Mouse (Mus musculus) limb, embryonic 14.5 days (tissue): ENCODE measurements around the gene Speg. TPM values are rescaled to one million over a fixed set of nuclear protein-coding genes. Genes with fewer than 3 reads are reported as not detected.

Experiments
- ATAC-seq: fragments of 200-750 bp; cut with Nextera tagmentation; 2 replicates; pipeline ENCODE4 v1.8.0; 2017; ENCODE audit warnings: low read depth, moderate number of reproducible peaks, moderate TSS enrichment; ENCODE audit not compliant: low FRiP score
- DNase-seq: peaks from one replicate; pipeline ENCODE4 v3.0.0-alpha.2; 2015; ENCODE audit warnings: low spot score
- H3K27ac ChIP-seq: fragments of 300-500 bp; sonication (generic); replicated peaks from 2 replicates; pipeline ENCODE4 v1.5.1; 2014; ENCODE audit warnings: low read depth, mild to moderate bottlenecking, low read length, moderate library complexity, mixed read lengths
- H3K27me3 ChIP-seq: fragments of 300-500 bp; sonication (generic); 2 replicates; pipeline ENCODE4 v1.6.1; 2014; ENCODE audit warnings: low read length, mixed read lengths; ENCODE audit not compliant: control insufficient read depth, insufficient read depth
- H3K36me3 ChIP-seq: fragments of 300-500 bp; sonication (generic); 2 replicates; pipeline ENCODE4 v1.6.1; 2014; ENCODE audit warnings: mild to moderate bottlenecking, low read length, moderate library complexity, mixed read lengths; ENCODE audit not compliant: control insufficient read depth, insufficient read depth
- H3K4me1 ChIP-seq: fragments of 300-500 bp; sonication (generic); 2 replicates; pipeline ENCODE4 v1.6.1; 2014; ENCODE audit warnings: antibody characterized with exemption, low read length, mixed read lengths; ENCODE audit not compliant: control insufficient read depth, insufficient read depth
- H3K4me2 ChIP-seq: fragments of 300-500 bp; sonication (generic); replicated peaks from 2 replicates; pipeline ENCODE4 v1.6.1; 2014; ENCODE audit warnings: low read depth, mild to moderate bottlenecking, low read length, moderate library complexity; ENCODE audit not compliant: severe bottlenecking
- H3K4me3 ChIP-seq: fragments of 300-500 bp; sonication (generic); replicated peaks from 2 replicates; pipeline ENCODE4 v1.5.1; 2014; ENCODE audit warnings: low read length
- H3K9ac ChIP-seq: fragments of 300-500 bp; sonication (generic); 2 replicates; pipeline ENCODE4 v1.6.1; 2014; ENCODE audit warnings: mild to moderate bottlenecking, low read depth, low read length, moderate library complexity; ENCODE audit not compliant: severe bottlenecking
- H3K9me3 ChIP-seq: fragments of 300-500 bp; sonication (generic); 2 replicates; pipeline ENCODE4 v1.6.1; 2016; ENCODE audit warnings: low read length; ENCODE audit not compliant: control insufficient read depth
- POLR2A ChIP-seq: fragments of 200-500 bp; IDR thresholded peaks from 2 replicates; pipeline ENCODE4 v1.8.0; 2012; ENCODE audit warnings: inconsistent platforms, mild to moderate bottlenecking, moderate library complexity, borderline replicate concordance; ENCODE audit not compliant: insufficient read depth, insufficient read length; ENCODE audit errors: extremely low read depth
- WGBS: fragments of 180-500 bp; shearing (Covaris S2); extraction: QIAGEN DNeasy Blood & Tissue Kit; methylation state at CpG from one replicate; pipeline ENCODE4 v1.1.7; 2014; 5-methylcytosine and 5-hydroxymethylcytosine counted together
- polyA plus RNA-seq, 2 experiments: library from polyadenylated mRNA; depleted of rRNA in 1 of 2; stranded (reverse) in 1 of 2; unstranded in 1 of 2; fragments of >200 nt; fragmentation: Nextera tagmentation in 1 of 2; extraction: Ambion mirVana in 1 of 2; gene quantifications; 2 replicates each; pipeline versions ENCODE4 v1.2.1 to v1.2.3; 2012 to 2014

Speg gene
- polyA plus RNA-seq, 2 experiments, result 15.3 to 77.9 TPM

GRCm38 (mm10) chr1:75440661-75441060 is 65.6 kb downstream of the Speg start:
- DNase-seq, result no peak
- WGBS, result 96% methylated on average over 7 of the region's 7 CpGs
- TF ChIP-seq POLR2A, result no peak
- Histone ChIP-seq H3K36me3 (peaks cover 20% of the 10 kb centered on the region), H3K4me3 (no peak overlapping the region), H3K9me3 (no peaks in the 10 kb centered on the region), H3K27me3 (peaks cover 13% of the 10 kb centered on the region), H3K4me2 (no peak overlapping the region), H3K4me1 (peaks cover 17% of the 10 kb centered on the region), H3K27ac (no peak overlapping the region), H3K9ac (no peak overlapping the region)
- ATAC-seq, result no peak

- Histone ChIP-seq H3K4me2 (no peak overlapping the region), H3K4me1 (peaks cover 20% of the 10 kb centered on the region), H3K27ac (no peak overlapping the region), H3K9ac (no peak overlapping the region), H3K36me3 (peaks cover 20% of the 10 kb centered on the region), H3K4me3 (no peak overlapping the region), H3K27me3 (peaks cover 21% of the 10 kb centered on the region), H3K9me3 (no peaks in the 10 kb centered on the region)
- ATAC-seq, result no peak
- no peak for DNase-seq
- 81% methylated on average over 14 of the region's 15 CpGs for WGBS
- no peak for TF ChIP-seq POLR2A
Observed at GRCm38 (mm10) chr1:75441471-75441996, 66.4 kb downstream of the Speg start.

GRCm38 (mm10) chr1:75442171-75442570 is 67.1 kb downstream of the Speg start:
- no peak for TF ChIP-seq POLR2A
- Histone ChIP-seq H3K9ac (no peak overlapping the region), H3K9me3 (no peaks in the 10 kb centered on the region), H3K27ac (no peak overlapping the region), H3K36me3 (peaks cover 20% of the 10 kb centered on the region), H3K4me2 (no peak overlapping the region), H3K4me1 (peaks cover 20% of the 10 kb centered on the region; the same call in 1 of the 2 replicates), H3K4me3 (no peak overlapping the region), H3K27me3 (peaks cover 27% of the 10 kb centered on the region)
- WGBS, result 76% methylated on average over 9 of the region's 9 CpGs
- no peak for DNase-seq
- ATAC-seq, result no peak

- H3K4me2 ChIP-seq, result no peak overlapping the region
- WGBS, result 67% methylated on average over 8 of the region's 8 CpGs
- H3K27ac ChIP-seq, result no peak overlapping the region
- peaks cover 20% of the 10 kb centered on the region for H3K36me3 ChIP-seq
- peaks cover 33% of the 10 kb centered on the region for H3K27me3 ChIP-seq
- peaks cover 23% of the 10 kb centered on the region for H3K4me1 ChIP-seq
- no peaks in the 10 kb centered on the region for H3K9me3 ChIP-seq
- no peak overlapping the region for H3K4me3 ChIP-seq
- DNase-seq (no peak), ATAC-seq (no peak)
- H3K9ac ChIP-seq, result no peak overlapping the region
- no peak for TF ChIP-seq POLR2A
Observed at GRCm38 (mm10) chr1:75442811-75443210, 67.7 kb downstream of the Speg start.

GRCm38 (mm10) chr1:75443247-75444024 is 68.3 kb downstream of the Speg start:
- 29% methylated on average over 12 of the region's 13 CpGs for WGBS
- H3K9ac ChIP-seq, result no peak overlapping the region
- H3K27me3 ChIP-seq, result peaks cover 38% of the 10 kb centered on the region
- no peak overlapping the region for H3K4me2 ChIP-seq
- H3K4me3 ChIP-seq, result no peak overlapping the region
- no peak for TF ChIP-seq POLR2A
- H3K4me1 ChIP-seq, result peaks cover 28% of the 10 kb centered on the region
- no peak for DNase-seq
- peaks cover 20% of the 10 kb centered on the region for H3K36me3 ChIP-seq
- H3K27ac ChIP-seq, result no peak overlapping the region
- no peak for ATAC-seq
- no peaks in the 10 kb centered on the region for H3K9me3 ChIP-seq
